Mouse (Mus musculus): ENCODE measurements around the gene Slit3.

GRCm38 (mm10) chr11:35487966-35488365 is 366.9 kb downstream of the Slit3 start:
- no peak for TF ChIP-seq CTCF (IDR thresholded peaks at IDR 0.05; ENCODE audit: low read depth, low read length)
- no peak for TF ChIP-seq POLR2A (IDR thresholded peaks at IDR 0.05; ENCODE audit: extremely low read depth, insufficient read depth, low read length)
